Mouse (Mus musculus) testis, adult 10 weeks (tissue): Measurements from ENCODE around the gene Smco1. TPM values are rescaled to one million over a fixed set of nuclear protein-coding genes. Genes with fewer than 3 reads are reported as not detected.

ENCODE experiments used
- polyA plus RNA-seq: library from polyadenylated mRNA; stranded (reverse); fragments of 350-450 nt; fragmentation: Illumina TruSeq; extraction: RNeasy Lipid Tissue Mini Kit (QIAGEN cat#74804); gene quantifications from one replicate; pipeline ENCODE4 v1.2.3, GENCODE M21; 2014; ENCODE audit warnings: low read depth, low replicate concordance

The Smco1 gene
- polyA plus RNA-seq: 0.14 TPM

GRCm38 (mm10) chr16:32271291-32271690, at the start of gene Smco1:
Gene Smco1, plus strand, starts transcription at chr16:32271468.

DNA sequence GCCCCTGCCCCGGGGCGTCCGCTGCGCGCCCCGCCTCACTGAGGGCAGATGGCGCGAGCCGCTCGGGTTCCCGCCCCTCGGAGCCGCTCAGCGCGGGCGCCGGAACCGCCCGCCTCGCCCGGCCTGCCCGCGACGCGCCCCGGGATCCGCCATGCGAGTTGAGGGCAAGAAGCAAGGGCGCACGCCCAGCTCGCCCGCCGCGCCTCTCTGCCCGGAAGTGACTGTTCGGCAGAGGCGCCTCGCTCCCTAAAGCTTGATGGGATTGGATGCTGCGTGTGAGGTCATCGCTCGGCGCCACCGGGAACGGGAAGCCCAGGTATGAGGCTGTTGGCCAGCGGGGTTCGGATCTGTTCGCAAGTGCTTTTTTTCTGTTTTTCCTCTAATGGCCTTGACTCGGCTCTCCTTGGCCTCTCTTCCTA, 24.3 kb upstream of the Smco1 start, which contains the start of the genes Fbxo45 and Wdr53:
TSS of gene Fbxo45 (minus strand) at position 207 of the 419 bp plus-strand sequence.
TSS of gene Wdr53 (plus strand) at position 276 of the 419 bp plus-strand sequence.

DNA sequence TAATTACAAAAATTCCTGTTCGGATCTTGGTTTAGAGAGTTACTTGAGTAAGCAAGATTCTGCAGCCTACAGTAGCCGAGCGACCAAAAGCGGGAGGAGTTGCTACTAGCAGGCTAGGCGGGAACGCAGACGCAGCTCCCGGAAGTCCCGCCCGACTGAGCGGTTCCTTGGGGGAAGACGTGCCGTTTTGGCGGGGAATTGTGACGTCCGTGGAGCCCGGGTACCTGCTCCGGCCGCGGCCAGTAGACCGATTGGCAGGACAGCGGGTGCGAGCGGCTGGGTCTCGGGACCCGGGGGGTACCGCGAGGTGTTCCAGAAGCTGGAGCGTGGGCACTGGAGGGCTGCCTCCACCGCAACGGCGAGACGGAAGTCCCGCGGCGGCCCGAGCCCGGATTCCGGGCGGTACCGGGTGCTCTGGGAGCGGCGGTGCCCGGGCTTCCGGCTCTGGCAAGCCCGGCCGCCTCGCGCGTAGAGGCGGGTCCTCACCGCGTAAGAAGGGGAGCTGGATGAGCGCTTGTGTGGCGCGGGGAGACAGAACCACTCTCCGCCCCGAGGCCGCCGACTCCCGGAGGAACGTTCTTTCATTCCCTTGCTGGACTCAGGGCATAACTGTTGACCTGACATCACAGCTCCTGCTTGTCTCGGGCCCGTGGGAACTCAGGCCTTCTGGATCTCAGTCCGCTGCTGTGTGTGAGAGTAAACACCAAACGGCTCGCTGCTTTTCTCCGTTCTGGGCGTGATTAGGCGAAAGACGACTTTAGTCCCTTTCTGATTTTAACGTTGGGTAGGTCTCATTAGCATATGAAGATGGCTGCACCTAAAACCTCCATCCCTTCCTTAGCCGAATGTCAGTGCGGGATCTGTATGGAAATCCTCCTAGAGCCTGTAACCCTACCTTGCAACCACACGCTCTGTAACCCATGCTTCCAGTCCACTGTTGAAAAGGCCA, 6.3 kb downstream of the Smco1 start, which contains the start of gene Rnf168:
TSS of gene Rnf168 (plus strand) at position 152 of the 949 bp plus-strand sequence.

Other genes starting within 250 kb of the Smco1 start
- 28.9 TPM for gene Pak2, start 192.1 kb upstream of the Smco1 start, polyA plus RNA-seq
- gene Pigx, start 171.7 kb upstream of the Smco1 start, polyA plus RNA-seq: 18.1 TPM
- gene Cep19, start 171.7 kb upstream of the Smco1 start, polyA plus RNA-seq: 66.8 TPM
- 0.71 TPM for gene Nrros, start 105.9 kb upstream of the Smco1 start, polyA plus RNA-seq
- gene Bex6, start 91.6 kb upstream of the Smco1 start, polyA plus RNA-seq: 4.3 TPM
- 10.3 TPM for gene Fbxo45, start 24.3 kb upstream of the Smco1 start, polyA plus RNA-seq
- 32.9 TPM for gene Wdr53, start 24.2 kb upstream of the Smco1 start, polyA plus RNA-seq
- gene Rnf168, start 6.0 kb downstream of the Smco1 start, polyA plus RNA-seq: 44.4 TPM
- gene Ubxn7, start 60.8 kb downstream of the Smco1 start, polyA plus RNA-seq: 41.1 TPM
- gene Tm4sf19, start 129.0 kb downstream of the Smco1 start, polyA plus RNA-seq: 0.28 TPM
- 396 TPM for gene Tctex1d2, start 148.2 kb downstream of the Smco1 start, polyA plus RNA-seq
- 62.2 TPM for gene Pcyt1a, start 159.5 kb downstream of the Smco1 start, polyA plus RNA-seq
- not detected for gene Slc51a, start 216.4 kb downstream of the Smco1 start, polyA plus RNA-seq
- gene Zdhhc19, start 224.8 kb downstream of the Smco1 start, polyA plus RNA-seq: 15.5 TPM